Mouse (Mus musculus): ENCODE data around the gene Gm20747. TPM values are rescaled to one million over a fixed set of nuclear protein-coding genes. Genes with fewer than 3 reads are reported as not detected.
"Not testable (repeated sequence)": the region's sequence is repeated elsewhere in the genome, so short reads cannot be mapped to it uniquely, and the experiment has no call there.

The Gm20747 gene
- not detected in 2 replicates for polyA plus RNA-seq (2014; fragmentation: Nextera tagmentation; extraction: Ambion mirVana)

DNA sequence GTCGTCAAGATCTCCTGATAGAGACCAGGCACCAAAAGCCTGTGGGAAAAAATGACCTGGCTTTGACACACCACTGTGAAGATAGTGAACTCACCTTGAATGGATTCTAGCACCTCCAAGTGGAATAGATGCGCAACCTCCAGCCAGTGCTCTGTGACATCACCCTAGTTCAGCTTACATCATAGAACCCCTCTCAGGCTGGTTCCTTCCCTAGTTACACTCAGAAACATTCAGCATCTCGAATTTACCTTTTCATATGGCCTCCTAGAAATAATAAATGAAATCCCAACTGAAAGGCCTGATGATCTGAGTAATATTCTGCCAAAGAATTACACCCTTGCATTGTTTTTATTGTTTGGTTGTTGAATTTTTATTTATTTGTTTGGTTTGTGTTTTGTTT, at the start of gene Gm20747:
TSS of gene Gm20747 (minus strand) at position 101 of the 400 bp plus-strand sequence.
- not testable (repeated sequence) for H3K27me3 ChIP-seq (ENCODE audit: control insufficient read depth, insufficient read depth, low read length); ATAC-seq (replicated peaks; ENCODE audit: low FRiP score); H3K36me3 ChIP-seq (ENCODE audit: control insufficient read depth, insufficient read depth, low read length); H3K9me3 ChIP-seq (ENCODE audit: control insufficient read depth, low read length); H3K4me2 ChIP-seq (ENCODE audit: low read depth, low read length, severe bottlenecking); H3K4me1 ChIP-seq (replicated peaks; ENCODE audit: control insufficient read depth, insufficient read depth, low read length); H3K9ac ChIP-seq (ENCODE audit: low read length); H3K27ac ChIP-seq (ENCODE audit: low read depth, low read length); H3K4me3 ChIP-seq (ENCODE audit: low read depth, low read length); DNase-seq (ENCODE audit: low spot score)
- WGBS, result no CpG with 5 or more reads among the region's 3 CpGs

All from forebrain, embryonic 11.5 days (tissue).